In genomic region chr1:135181275-135181674, GRCm38 (mm10) we compare ENCODE assay signal across 21 mouse cellular contexts. TPM values are rescaled to one million over a fixed set of nuclear protein-coding genes. Genes with fewer than 3 reads are reported as not detected.
A peak's percentile ranks its signal among the peaks of the same experiment; 100 is the strongest.
DNase-seq lines count a peak whose midpoint lies in the region; ATAC-seq and TF ChIP-seq lines count a peak whose summit lies in the region.
"Had no signal": no experiment of that assay in that cellular context is flagged by ENCODE, and none has a peak within 500 bp of the region (broad histone marks: within the 10 kb centered on the region; RNA-seq: fewer than 3 reads in every experiment).

No protein-coding gene starts in this region.

- no peaks in the 10 kb centered on the region for H3K4me1 ChIP-seq in hindbrain, postnatal 0 days (ENCODE audit: insufficient read depth, low read length)
- no peaks in the 10 kb centered on the region for H3K4me1 ChIP-seq in hindbrain, embryonic 16.5 days (ENCODE audit: control insufficient read depth, insufficient read depth, low read depth, low read length)
- no peaks in the 10 kb centered on the region for H3K4me1 ChIP-seq in neural tube, embryonic 12.5 days
- H3K4me1 ChIP-seq in stomach, embryonic 14.5 days (ENCODE audit: control insufficient read depth, insufficient read depth, low read length), result 0 out of 2 replicates have a peak, but pooled peaks cover 5% of the 10 kb centered on the region
- peaks cover 3% of the 10 kb centered on the region; the same call in 1 of the 2 replicates for H3K4me1 ChIP-seq in forebrain, embryonic 16.5 days (replicated peaks; ENCODE audit: control insufficient read depth, insufficient read depth, low read length)
- peaks cover 15% of the 10 kb centered on the region for H3K4me1 ChIP-seq in embryonic facial prominence, embryonic 10.5 days

- H3K4me3 ChIP-seq in hindbrain, postnatal 0 days (ENCODE audit: low read length), result no peak overlapping the region
- no peak overlapping the region for H3K4me3 ChIP-seq in hindbrain, embryonic 16.5 days (ENCODE audit: low read length)
- H3K4me3 ChIP-seq in neural tube, embryonic 12.5 days, result no peak overlapping the region
- H3K4me3 ChIP-seq in stomach, embryonic 14.5 days (ENCODE audit: low read depth, low read length), result no peak overlapping the region
- no peak overlapping the region for H3K4me3 ChIP-seq in forebrain, embryonic 16.5 days (replicated peaks; ENCODE audit: low read length)
- H3K4me3 ChIP-seq in embryonic facial prominence, embryonic 10.5 days, result no peak overlapping the region
- H3K4me3 ChIP-seq: erythroblast, embryonic 14.5 days; forebrain, embryonic 10.5 days; heart, embryonic 13.5 days; hindbrain, embryonic 15.5 days had no signal

- DNase-seq in hindbrain, postnatal 0 days (ENCODE audit: low spot score), result peak; percentile 44
- no peak for DNase-seq in neural tube, embryonic 10.5 days (ENCODE audit: extremely low spot score, low spot score)
- DNase-seq in adrenal gland, adult (ENCODE audit: inconsistent age in 2 of 2, low spot score in 1 of 2), result no peak
- no peak for DNase-seq in embryonic facial prominence, embryonic 10.5 days (ENCODE audit: low spot score)
- DNase-seq: cerebellum, adult 8-10 months; gastrocnemius, postnatal 36 days; heart, adult 11 months; heart, postnatal 36 days had no signal

- no peaks in the 10 kb centered on the region for H3K36me3 ChIP-seq in hindbrain, postnatal 0 days (ENCODE audit: insufficient read depth, low read length)
- no peaks in the 10 kb centered on the region for H3K36me3 ChIP-seq in hindbrain, embryonic 16.5 days (ENCODE audit: control insufficient read depth, insufficient read depth, low read length)
- H3K36me3 ChIP-seq in neural tube, embryonic 12.5 days, result no peaks in the 10 kb centered on the region
- no peaks in the 10 kb centered on the region for H3K36me3 ChIP-seq in stomach, embryonic 14.5 days (ENCODE audit: control insufficient read depth, insufficient read depth, low read length)
- no peaks in the 10 kb centered on the region for H3K36me3 ChIP-seq in forebrain, embryonic 16.5 days (ENCODE audit: control insufficient read depth, insufficient read depth)
- H3K36me3 ChIP-seq in embryonic facial prominence, embryonic 10.5 days (replicated peaks), result no peaks in the 10 kb centered on the region
- H3K36me3 ChIP-seq: forebrain, embryonic 10.5 days; heart, embryonic 13.5 days; hindbrain, embryonic 15.5 days had no signal

- TF ChIP-seq CTCF in hindbrain, postnatal 0 days (IDR thresholded peaks at IDR 0.05; ENCODE audit: low read depth), result no peak

- no peaks in the 10 kb centered on the region for H3K27me3 ChIP-seq in hindbrain, postnatal 0 days (ENCODE audit: insufficient read depth, low read length)
- no peaks in the 10 kb centered on the region for H3K27me3 ChIP-seq in hindbrain, embryonic 16.5 days (replicated peaks; ENCODE audit: control insufficient read depth, insufficient read depth, low read length)
- H3K27me3 ChIP-seq in neural tube, embryonic 12.5 days (replicated peaks), result no peaks in the 10 kb centered on the region
- no peaks in the 10 kb centered on the region for H3K27me3 ChIP-seq in stomach, embryonic 14.5 days (ENCODE audit: control insufficient read depth, insufficient read depth, low read length)
- no peaks in the 10 kb centered on the region for H3K27me3 ChIP-seq in forebrain, embryonic 16.5 days (replicated peaks; ENCODE audit: control insufficient read depth, insufficient read depth, low read length)
- peaks cover 9% of the 10 kb centered on the region; the same call in 1 of the 2 replicates for H3K27me3 ChIP-seq in embryonic facial prominence, embryonic 10.5 days (replicated peaks; ENCODE audit: low read depth, poor library complexity, severe bottlenecking)
- H3K27me3 ChIP-seq: hindbrain, embryonic 15.5 days; Patski had no signal

- no peak overlapping the region for H3K9ac ChIP-seq in hindbrain, postnatal 0 days (replicated peaks; ENCODE audit: low read length)
- H3K9ac ChIP-seq in hindbrain, embryonic 16.5 days (ENCODE audit: low read depth, low read length), result no peak overlapping the region
- 0 out of 2 replicates have a peak overlapping the region, but pooled peaks have one; percentile 8 for H3K9ac ChIP-seq in neural tube, embryonic 12.5 days
- no peak overlapping the region for H3K9ac ChIP-seq in stomach, embryonic 14.5 days (replicated peaks; ENCODE audit: low read depth, low read length)
- no peak overlapping the region for H3K9ac ChIP-seq in forebrain, embryonic 16.5 days (replicated peaks; ENCODE audit: low read depth, low read length)
- H3K9ac ChIP-seq: heart, embryonic 13.5 days; hindbrain, embryonic 15.5 days had no signal

- 72% methylated on average over 4 of the region's 4 CpGs for WGBS in hindbrain, postnatal 0 days
- WGBS in hindbrain, embryonic 16.5 days, result 75% methylated on average over 4 of the region's 4 CpGs
- WGBS in neural tube, embryonic 12.5 days, result 83% methylated on average over 4 of the region's 4 CpGs
- 53% methylated on average over 4 of the region's 4 CpGs for WGBS in stomach, embryonic 14.5 days
- WGBS in forebrain, embryonic 16.5 days, result 75% methylated on average over 4 of the region's 4 CpGs
- 78% methylated on average over 4 of the region's 4 CpGs for WGBS in embryonic facial prominence, embryonic 10.5 days

- ATAC-seq in hindbrain, postnatal 0 days, result peak; percentile 35; the same call in 1 of the 2 replicates
- ATAC-seq in hindbrain, embryonic 16.5 days, result no peak
- no peak for ATAC-seq in neural tube, embryonic 12.5 days (ENCODE audit: low FRiP score, low read depth)
- ATAC-seq in stomach, embryonic 14.5 days (ENCODE audit: insufficient number of reproducible peaks, insufficient read depth, low FRiP score, low read depth), result no peak
- ATAC-seq in forebrain, embryonic 16.5 days, result no peak
- ATAC-seq: forebrain, embryonic 14.5 days; Patski had no signal

- H3K9me3 ChIP-seq in hindbrain, postnatal 0 days (ENCODE audit: low read length), result no peaks in the 10 kb centered on the region
- no peaks in the 10 kb centered on the region for H3K9me3 ChIP-seq in hindbrain, embryonic 16.5 days (ENCODE audit: control insufficient read depth, low read length)
- no peaks in the 10 kb centered on the region for H3K9me3 ChIP-seq in neural tube, embryonic 12.5 days
- H3K9me3 ChIP-seq in stomach, embryonic 14.5 days (ENCODE audit: control insufficient read depth, low read depth, low read length), result no peaks in the 10 kb centered on the region
- no peaks in the 10 kb centered on the region for H3K9me3 ChIP-seq in forebrain, embryonic 16.5 days (ENCODE audit: control insufficient read depth, low read length)
- H3K9me3 ChIP-seq in embryonic facial prominence, embryonic 10.5 days, result no peaks in the 10 kb centered on the region
- H3K9me3 ChIP-seq: forebrain, embryonic 10.5 days; heart, embryonic 13.5 days; hindbrain, embryonic 15.5 days had no signal

- no peak overlapping the region for H3K4me2 ChIP-seq in hindbrain, postnatal 0 days (ENCODE audit: low read depth, low read length)
- no peak overlapping the region for H3K4me2 ChIP-seq in hindbrain, embryonic 16.5 days (ENCODE audit: low read length)
- no peak overlapping the region for H3K4me2 ChIP-seq in neural tube, embryonic 12.5 days (replicated peaks)
- no peak overlapping the region for H3K4me2 ChIP-seq in stomach, embryonic 14.5 days (replicated peaks; ENCODE audit: low read depth, low read length)
- no peak overlapping the region for H3K4me2 ChIP-seq in forebrain, embryonic 16.5 days (ENCODE audit: low read length)
- H3K4me2 ChIP-seq: heart, embryonic 13.5 days; hindbrain, embryonic 15.5 days had no signal

- H3K27ac ChIP-seq in hindbrain, postnatal 0 days, result no peak overlapping the region
- no peak overlapping the region for H3K27ac ChIP-seq in hindbrain, embryonic 16.5 days (ENCODE audit: low read depth, low read length)
- H3K27ac ChIP-seq in neural tube, embryonic 12.5 days, result no peak overlapping the region
- 0 out of 2 replicates have a peak overlapping the region, but pooled peaks have one; percentile 45 for H3K27ac ChIP-seq in stomach, embryonic 14.5 days (ENCODE audit: low read length)
- H3K27ac ChIP-seq in forebrain, embryonic 16.5 days (ENCODE audit: low read length), result no peak overlapping the region
- no peak overlapping the region for H3K27ac ChIP-seq in embryonic facial prominence, embryonic 10.5 days (replicated peaks)
- H3K27ac ChIP-seq: forebrain, embryonic 10.5 days; heart, embryonic 13.5 days; hindbrain, embryonic 15.5 days had no signal

RNA-seq across cellular contexts. Expression of gene Gpr37l1, which starts 13.8 kb away (rescaled TPM):
- 42.6 and 66.3 TPM in 2 replicates for total RNA-seq in hindbrain, postnatal 0 days (2014; rRNA removed)
- 24.9 and 32.1 TPM in 2 replicates for polyA plus RNA-seq in hindbrain, postnatal 0 days (2015; fragmentation: Nextera tagmentation; extraction: Ambion mirVana)
- 2.7 and 6.1 TPM in 2 replicates for polyA plus RNA-seq in hindbrain, embryonic 16.5 days (2015; fragmentation: Nextera tagmentation; extraction: Ambion mirVana)
- polyA plus RNA-seq in neural tube, embryonic 12.5 days (2016; fragmentation: Nextera tagmentation; extraction: Ambion mirVana), result 0.11 and 0.16 TPM in 2 replicates
- polyA plus RNA-seq in stomach, embryonic 14.5 days (2014; fragmentation: Nextera tagmentation; extraction: Ambion mirVana), result 0.69 and 0.71 TPM in 2 replicates
- polyA plus RNA-seq in forebrain, embryonic 16.5 days (2015; fragmentation: Nextera tagmentation; extraction: Ambion mirVana), result 0.24 and 0.48 TPM in 2 replicates
- polyA plus RNA-seq in embryonic facial prominence, embryonic 10.5 days (2016; fragmentation: Nextera tagmentation; extraction: Ambion mirVana), result not detected in 2 replicates
- polyA plus RNA-seq: C2C12; erythroblast, embryonic 14.5 days; forebrain, embryonic 10.5 days; heart, embryonic 13.5 days; heart, postnatal 0 days; hindbrain, embryonic 11.5 days had no signal

RNA-seq across cellular contexts. Expression of gene Arl8a, which starts 34.7 kb away (rescaled TPM):
- 251 and 277 TPM in 2 replicates for total RNA-seq in hindbrain, postnatal 0 days (2014; rRNA removed)
- polyA plus RNA-seq in hindbrain, postnatal 0 days (2015; fragmentation: Nextera tagmentation; extraction: Ambion mirVana), result 329 and 369 TPM in 2 replicates
- 329 and 392 TPM in 2 replicates for polyA plus RNA-seq in hindbrain, embryonic 16.5 days (2015; fragmentation: Nextera tagmentation; extraction: Ambion mirVana)
- polyA plus RNA-seq in neural tube, embryonic 12.5 days (2016; fragmentation: Nextera tagmentation; extraction: Ambion mirVana), result 185 and 197 TPM in 2 replicates
- 55.5 and 57.4 TPM in 2 replicates for polyA plus RNA-seq in stomach, embryonic 14.5 days (2014; fragmentation: Nextera tagmentation; extraction: Ambion mirVana)
- 323 and 336 TPM in 2 replicates for polyA plus RNA-seq in forebrain, embryonic 16.5 days (2015; fragmentation: Nextera tagmentation; extraction: Ambion mirVana)
- polyA plus RNA-seq in embryonic facial prominence, embryonic 10.5 days (2016; fragmentation: Nextera tagmentation; extraction: Ambion mirVana), result 48.3 and 50.3 TPM in 2 replicates

RNA-seq across cellular contexts. Expression of gene Ptpn7, which starts 48.8 kb away (rescaled TPM):
- 0.10 and 0.54 TPM in 2 replicates for total RNA-seq in hindbrain, postnatal 0 days (2014; rRNA removed)
- polyA plus RNA-seq in hindbrain, postnatal 0 days (2015; fragmentation: Nextera tagmentation; extraction: Ambion mirVana), result 0.10 and 0.11 TPM in 2 replicates
- polyA plus RNA-seq in hindbrain, embryonic 16.5 days (2015; fragmentation: Nextera tagmentation; extraction: Ambion mirVana), result 0.24 and 0.30 TPM in 2 replicates
- 1.1 and 1.2 TPM in 2 replicates for polyA plus RNA-seq in neural tube, embryonic 12.5 days (2016; fragmentation: Nextera tagmentation; extraction: Ambion mirVana)
- polyA plus RNA-seq in stomach, embryonic 14.5 days (2014; fragmentation: Nextera tagmentation; extraction: Ambion mirVana), result 1.1 and 1.2 TPM in 2 replicates
- polyA plus RNA-seq in forebrain, embryonic 16.5 days (2015; fragmentation: Nextera tagmentation; extraction: Ambion mirVana), result 0.24 and 0.27 TPM in 2 replicates
- 1.3 and 2.1 TPM in 2 replicates for polyA plus RNA-seq in embryonic facial prominence, embryonic 10.5 days (2016; fragmentation: Nextera tagmentation; extraction: Ambion mirVana)
